Mouse (Mus musculus) neural tube, embryonic 14.5 days (tissue): ENCODE measurements around the gene Rpsa. TPM values are rescaled to one million over a fixed set of nuclear protein-coding genes. Genes with fewer than 3 reads are reported as not detected.

Experiments
- ATAC-seq: fragments of 200-750 bp; cut with Nextera tagmentation; 2 replicates; pipeline ENCODE4 v1.8.0; 2017; ENCODE audit warnings: low read depth, mild to moderate bottlenecking, moderate TSS enrichment, moderate library complexity
- H3K27ac ChIP-seq: fragments of 300-500 bp; sonication (generic); 2 replicates; pipeline ENCODE4 v1.5.1; 2014; ENCODE audit warnings: low read depth, mild to moderate bottlenecking, control low read depth, low read length, moderate library complexity, mixed read lengths
- H3K27me3 ChIP-seq: fragments of 300-500 bp; sonication (generic); 2 replicates; pipeline ENCODE4 v1.6.1; 2014; ENCODE audit warnings: low read length; ENCODE audit not compliant: control insufficient read depth, insufficient read depth
- H3K36me3 ChIP-seq: fragments of 300-500 bp; sonication (generic); 2 replicates; pipeline ENCODE4 v1.6.1; 2014; ENCODE audit warnings: low read length, mixed read lengths; ENCODE audit not compliant: control insufficient read depth, insufficient read depth
- H3K4me1 ChIP-seq: fragments of 300-500 bp; sonication (generic); 2 replicates; pipeline ENCODE4 v1.6.1; 2014; ENCODE audit warnings: low read length; ENCODE audit not compliant: control insufficient read depth, insufficient read depth
- H3K4me2 ChIP-seq: fragments of 300-500 bp; sonication (generic); 2 replicates; pipeline ENCODE4 v1.6.1; 2014; ENCODE audit warnings: mild to moderate bottlenecking, low read depth, low read length, control low read depth
- H3K4me3 ChIP-seq: fragments of 300-500 bp; sonication (generic); 2 replicates; pipeline ENCODE4 v1.5.1; 2014; ENCODE audit warnings: low read depth, low read length, control low read depth, mixed read lengths
- H3K9ac ChIP-seq: fragments of 300-500 bp; sonication (generic); replicated peaks from 2 replicates; pipeline ENCODE4 v1.6.1; 2014; ENCODE audit warnings: low read depth, mild to moderate bottlenecking, control low read depth, low read length, mixed read lengths
- H3K9me3 ChIP-seq: fragments of 300-500 bp; sonication (generic); 2 replicates; pipeline ENCODE4 v1.6.1; 2016; ENCODE audit warnings: low read length; ENCODE audit not compliant: control insufficient read depth
- WGBS: fragments of 180-500 bp; shearing (Covaris S2); extraction: QIAGEN DNeasy Blood & Tissue Kit; methylation state at CpG from one replicate; pipeline ENCODE4 v1.1.7; 2014; 5-methylcytosine and 5-hydroxymethylcytosine counted together
- polyA plus RNA-seq: library from polyadenylated mRNA; unstranded; fragments of >200 nt; fragmentation: Nextera tagmentation; extraction: Ambion mirVana; gene quantifications from 2 replicates; pipeline ENCODE4 v1.2.1, GENCODE M21; 2014

Rpsa gene
- polyA plus RNA-seq, 1 experiment from 2014 or later, result 1,113 TPM

DNA sequence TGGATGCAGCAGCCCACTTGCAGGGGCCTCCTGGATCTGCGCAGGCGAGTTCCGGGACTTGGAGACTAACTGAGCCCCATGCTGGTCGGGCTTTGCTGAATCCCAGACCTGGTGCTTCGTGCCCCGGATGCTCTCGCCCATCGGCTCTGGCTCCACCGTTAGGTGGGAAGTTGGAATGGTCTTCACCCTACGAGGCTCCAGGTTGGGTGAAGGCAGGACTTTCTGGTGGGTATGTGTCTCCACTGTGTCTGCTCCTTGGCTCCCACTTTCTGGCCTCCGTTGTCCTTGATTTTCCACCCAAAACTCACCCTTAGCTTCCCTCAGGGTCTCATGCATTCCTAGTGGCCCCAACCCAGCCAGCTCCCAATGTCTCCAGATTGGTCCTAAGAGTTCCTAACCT, 8.0 kb downstream of the Rpsa start:
- 92% methylated on average over 11 of the region's 11 CpGs for WGBS
- Histone ChIP-seq H3K9ac (no peak overlapping the region), H3K9me3 (no peaks in the 10 kb centered on the region), H3K36me3 (peaks cover 22% of the 10 kb centered on the region), H3K4me3 (no peak overlapping the region), H3K4me1 (no peaks in the 10 kb centered on the region), H3K4me2 (no peak overlapping the region), H3K27me3 (no peaks in the 10 kb centered on the region), H3K27ac (no peak overlapping the region)
- no peak for ATAC-seq

DNA sequence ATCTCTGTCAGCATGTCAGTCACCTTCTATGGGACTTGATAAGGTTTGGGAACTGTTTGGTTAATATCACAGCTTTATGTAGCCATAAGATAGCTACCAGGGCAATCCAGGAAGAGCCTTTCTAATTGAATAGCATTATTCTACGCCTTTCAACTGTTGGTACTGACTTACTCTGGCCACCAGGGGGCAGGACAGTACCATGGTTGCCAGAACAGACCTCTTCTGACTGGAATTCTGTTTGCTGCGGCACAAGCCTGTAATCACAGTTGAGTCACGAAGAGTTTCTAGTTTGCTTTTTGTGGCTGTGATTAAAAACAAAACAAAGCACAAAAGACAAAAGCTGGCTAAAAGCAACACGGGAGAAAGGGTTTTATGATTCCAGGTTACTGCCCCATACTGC, 13.2 kb downstream of the Rpsa start:
- WGBS, result 15% methylated on average over 4 of the region's 4 CpGs
- peak; percentile 79 for ATAC-seq
- Histone ChIP-seq H3K9me3 (no peaks in the 10 kb centered on the region), H3K9ac (no peak overlapping the region), H3K4me3 (no peak overlapping the region), H3K36me3 (no peaks in the 10 kb centered on the region), H3K27ac (no peak overlapping the region), H3K4me1 (no peaks in the 10 kb centered on the region), H3K27me3 (no peaks in the 10 kb centered on the region), H3K4me2 (no peak overlapping the region)

DNA sequence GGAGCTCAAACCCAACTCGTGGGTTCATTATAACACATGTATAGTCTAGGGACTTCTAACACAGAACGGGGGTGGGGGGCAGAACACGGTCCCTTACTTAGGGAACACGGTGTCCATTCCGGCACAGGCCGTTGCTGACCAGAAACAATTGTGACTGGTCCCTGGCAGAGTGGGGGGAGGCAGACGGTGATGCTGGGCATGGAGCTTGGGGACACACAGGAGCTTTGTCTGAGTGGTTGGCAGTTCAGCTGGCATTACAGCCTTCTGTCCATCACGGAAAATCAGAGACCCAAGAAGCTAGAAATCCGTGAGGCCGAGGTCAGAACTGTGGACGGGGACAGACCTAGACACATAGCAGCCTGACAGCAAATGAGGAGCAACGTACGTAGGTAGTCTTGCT, 17.0 kb downstream of the Rpsa start:
- no peak overlapping the region for H3K27ac ChIP-seq
- H3K4me1 ChIP-seq, result no peaks in the 10 kb centered on the region
- no peak for ATAC-seq
- no peaks in the 10 kb centered on the region for H3K36me3 ChIP-seq
- H3K4me3 ChIP-seq, result no peak overlapping the region
- H3K9me3 ChIP-seq, result no peaks in the 10 kb centered on the region
- H3K4me2 ChIP-seq, result no peak overlapping the region
- H3K27me3 ChIP-seq, result no peaks in the 10 kb centered on the region
- H3K9ac ChIP-seq, result no peak overlapping the region
- 84% methylated on average over 13 of the region's 13 CpGs for WGBS

DNA sequence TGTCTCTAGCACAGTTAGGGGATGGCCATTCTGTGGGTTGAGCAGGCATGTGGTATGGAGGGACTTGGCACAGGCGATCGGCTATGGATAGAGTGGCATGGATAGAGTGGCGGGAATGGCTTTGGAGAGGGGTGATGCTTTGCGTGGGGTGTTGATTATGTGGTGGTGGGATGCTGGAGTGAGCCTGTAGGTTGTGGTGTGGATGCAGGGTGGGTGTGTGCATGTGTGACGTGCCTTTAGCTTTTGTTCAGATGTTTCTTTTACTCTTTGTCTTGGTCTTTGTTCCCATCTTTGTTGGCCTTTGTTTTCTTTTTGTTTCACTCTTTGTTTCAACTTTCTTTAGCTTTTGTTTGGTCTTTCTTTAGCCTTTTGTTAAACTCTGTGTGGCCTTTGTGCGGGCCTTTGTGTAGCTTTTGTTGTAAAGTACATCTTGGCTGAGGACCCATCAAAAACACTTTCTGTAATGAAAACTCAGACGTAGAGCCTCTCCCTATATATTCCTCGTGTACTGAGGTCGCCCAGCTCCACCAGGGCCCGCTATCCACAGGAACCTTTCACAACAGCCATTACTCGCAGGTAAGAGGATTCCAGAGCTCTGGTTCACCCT, 21.8 kb downstream of the Rpsa start, which contains the start of gene Mobp:
Gene Mobp, plus strand, starts transcription at position 486 of the 607 bp plus-strand sequence.
- Histone ChIP-seq H3K4me3 (no peak within 1 kb of the TSS), H3K36me3 (no peaks in the 10 kb centered on the region), H3K27ac (no peak within 1 kb of the TSS), H3K4me2 (no peak within 1 kb of the TSS), H3K27me3 (no peaks in the 10 kb centered on the region), H3K4me1 (no peaks in the 10 kb centered on the region), H3K9ac (no peak within 1 kb of the TSS), H3K9me3 (no peaks in the 10 kb centered on the region)
- no peak for ATAC-seq
- WGBS, result 36% methylated on average over 11 of the region's 11 CpGs

DNA sequence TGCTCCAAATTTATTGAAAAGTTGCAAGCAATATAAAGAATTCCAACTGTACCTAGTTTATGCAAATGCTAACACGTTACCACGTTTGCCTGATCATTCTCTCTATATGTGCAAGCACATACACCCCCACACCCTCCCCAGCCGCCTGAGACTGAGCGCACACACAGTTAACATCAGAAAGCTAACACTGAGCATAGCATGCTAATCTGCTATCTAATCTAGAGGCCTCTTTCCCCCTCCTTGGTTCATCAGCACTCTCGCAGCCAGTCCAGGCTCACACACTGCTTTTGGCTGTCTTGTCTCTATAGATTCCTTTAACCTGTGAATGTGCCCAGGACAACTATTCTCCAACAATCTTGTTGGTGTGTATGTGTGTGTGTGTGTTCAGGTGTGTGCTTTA, 23.7 kb downstream of the Rpsa start:
- 88% methylated on average over 5 of the region's 5 CpGs for WGBS
- H3K4me2 ChIP-seq, result no peak overlapping the region
- no peak overlapping the region for H3K27ac ChIP-seq
- no peaks in the 10 kb centered on the region for H3K27me3 ChIP-seq
- no peaks in the 10 kb centered on the region for H3K4me1 ChIP-seq
- ATAC-seq, result no peak
- no peak overlapping the region for H3K9ac ChIP-seq
- H3K9me3 ChIP-seq, result no peaks in the 10 kb centered on the region
- H3K4me3 ChIP-seq, result no peak overlapping the region
- H3K36me3 ChIP-seq, result no peaks in the 10 kb centered on the region

DNA sequence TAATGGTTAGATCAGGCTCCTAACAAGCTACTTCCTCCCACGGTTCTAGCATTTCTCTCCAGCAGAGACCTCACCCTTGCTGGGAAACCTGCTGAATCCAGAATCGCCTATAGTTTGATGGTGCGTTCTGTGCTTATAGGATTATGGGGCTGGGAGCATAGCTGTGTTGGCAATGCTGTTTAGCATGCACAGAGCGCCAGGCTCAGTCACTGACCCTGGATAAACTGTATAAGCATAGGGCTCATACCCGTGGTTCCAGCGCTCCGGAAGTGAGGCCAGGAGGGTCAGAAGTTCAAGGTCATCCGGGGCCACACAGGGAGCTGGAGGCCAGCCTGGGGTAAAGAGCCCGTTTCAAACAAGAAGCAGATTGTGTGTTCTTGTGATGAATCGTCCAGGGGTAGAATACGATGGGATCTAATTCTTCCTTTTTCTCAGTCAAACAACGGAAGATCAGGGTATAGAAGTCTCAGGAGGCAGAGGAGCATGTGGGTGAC, 24.5 kb downstream of the Rpsa start:
- H3K4me2 ChIP-seq, result no peak overlapping the region
- H3K4me3 ChIP-seq, result no peak overlapping the region
- no peaks in the 10 kb centered on the region for H3K27me3 ChIP-seq
- no peak for ATAC-seq
- H3K9me3 ChIP-seq, result no peaks in the 10 kb centered on the region
- H3K27ac ChIP-seq, result no peak overlapping the region
- no peaks in the 10 kb centered on the region for H3K36me3 ChIP-seq
- no peak overlapping the region for H3K9ac ChIP-seq
- no peaks in the 10 kb centered on the region for H3K4me1 ChIP-seq
- WGBS, result 76% methylated on average over 12 of the region's 12 CpGs

DNA sequence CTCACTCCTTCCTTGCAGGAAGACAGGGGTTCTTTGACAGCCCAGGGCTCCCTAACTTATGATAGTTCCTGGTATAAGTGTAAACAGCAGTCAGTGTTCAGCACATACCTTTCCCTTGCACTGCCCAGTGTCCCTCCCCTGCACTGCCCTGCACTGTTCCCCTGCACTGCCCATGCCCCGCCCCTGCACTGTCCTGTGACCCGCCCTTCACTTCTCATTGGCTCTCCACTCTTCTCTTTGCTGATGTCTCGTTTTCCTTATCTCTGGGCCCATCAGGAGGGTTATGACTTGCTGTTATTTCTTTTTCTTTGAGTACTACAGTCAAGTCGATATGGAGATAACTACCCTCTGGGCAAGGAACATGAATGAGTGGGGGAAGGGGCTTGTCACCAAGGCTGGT, 30.6 kb downstream of the Rpsa start:
- no peaks in the 10 kb centered on the region for H3K9me3 ChIP-seq
- no peak overlapping the region for H3K4me3 ChIP-seq
- WGBS, result 42% methylated on average over 4 of the region's 4 CpGs
- H3K36me3 ChIP-seq, result no peaks in the 10 kb centered on the region
- no peaks in the 10 kb centered on the region for H3K27me3 ChIP-seq
- ATAC-seq, result no peak
- H3K9ac ChIP-seq, result no peak overlapping the region
- H3K27ac ChIP-seq, result no peak overlapping the region; the same call in 1 of the 2 replicates
- no peaks in the 10 kb centered on the region for H3K4me1 ChIP-seq
- H3K4me2 ChIP-seq, result no peak overlapping the region

- Histone ChIP-seq H3K4me1 (no peaks in the 10 kb centered on the region), H3K36me3 (no peaks in the 10 kb centered on the region), H3K4me3 (no peak overlapping the region), H3K9ac (no peak overlapping the region), H3K4me2 (no peak overlapping the region), H3K9me3 (no peaks in the 10 kb centered on the region), H3K27ac (no peak overlapping the region), H3K27me3 (no peaks in the 10 kb centered on the region)
- ATAC-seq, result no peak
- WGBS, result 87% methylated on average over 16 of the region's 16 CpGs
Measured at GRCm38 (mm10) chr9:120163862-120164261, 36.4 kb downstream of the Rpsa start.

DNA sequence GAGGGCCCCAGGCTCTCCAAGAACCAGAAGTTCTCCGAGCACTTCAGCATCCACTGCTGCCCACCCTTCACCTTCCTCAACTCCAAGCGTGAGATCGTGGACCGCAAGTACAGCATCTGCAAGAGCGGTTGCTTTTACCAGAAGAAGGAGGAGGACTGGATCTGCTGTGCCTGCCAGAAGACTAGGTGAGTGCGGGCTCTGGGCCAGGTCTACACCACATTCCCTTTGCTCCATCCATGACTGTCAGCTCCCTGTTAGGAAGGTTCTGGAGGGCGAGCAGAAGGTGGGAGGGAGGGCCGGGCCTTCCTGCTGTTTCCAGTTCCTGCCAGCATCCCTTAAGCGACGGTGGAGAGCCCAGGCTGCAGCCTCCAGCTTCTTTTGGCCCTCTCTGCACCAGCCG, 40.3 kb downstream of the Rpsa start:
- H3K27me3 ChIP-seq, result no peaks in the 10 kb centered on the region
- H3K36me3 ChIP-seq, result no peaks in the 10 kb centered on the region
- 68% methylated on average over 11 of the region's 11 CpGs for WGBS

More for the DNA sequence above, 40.3 kb downstream of the Rpsa start:
- no peak for ATAC-seq
- no peaks in the 10 kb centered on the region for H3K9me3 ChIP-seq
- H3K27ac ChIP-seq, result no peak overlapping the region
- H3K4me2 ChIP-seq, result no peak overlapping the region
- no peak overlapping the region for H3K4me3 ChIP-seq
- no peaks in the 10 kb centered on the region for H3K4me1 ChIP-seq
- H3K9ac ChIP-seq, result no peak overlapping the region
